Comparison of ENCODE assay signal across 14 mouse cellular contexts in genomic region chr12:86681626-86682025, GRCm38 (mm10). TPM values are rescaled to one million over a fixed set of nuclear protein-coding genes. Genes with fewer than 3 reads are reported as not detected.
DNase-seq lines count a peak whose midpoint lies in the region; ATAC-seq and TF ChIP-seq lines count a peak whose summit lies in the region.
"Had no signal": no experiment of that assay in that cellular context is flagged by ENCODE, and none has a peak within 500 bp of the region (broad histone marks: within the 10 kb centered on the region; RNA-seq: fewer than 3 reads in every experiment).

No protein-coding gene starts in this region.

- no peaks in the 10 kb centered on the region for H3K9me3 ChIP-seq in heart, embryonic 15.5 days (replicated peaks)
- H3K9me3 ChIP-seq in embryonic facial prominence, embryonic 12.5 days = no peaks in the 10 kb centered on the region
- H3K9me3 ChIP-seq in midbrain, embryonic 10.5 days (replicated peaks) = no peaks in the 10 kb centered on the region
- H3K9me3 ChIP-seq: limb, embryonic 15.5 days had no signal

- WGBS in heart, embryonic 15.5 days = 74% methylated on average over 9 of the region's 9 CpGs
- 85% methylated on average over 9 of the region's 9 CpGs for WGBS in embryonic facial prominence, embryonic 12.5 days
- WGBS in midbrain, embryonic 10.5 days = 91% methylated on average over 9 of the region's 9 CpGs
- WGBS in kidney, adult 2 months = 86% methylated on average over 9 of the region's 9 CpGs

- intact Hi-C loops in heart, postnatal 36 days (cut with DNase I) = no loop called here

- no peak for DNase-seq in heart, postnatal 36 days
- peak; percentile 1 for DNase-seq in ES-CJ7 (ENCODE audit: low read depth, low spot score)
- DNase-seq in midbrain, embryonic 10.5 days (ENCODE audit: low spot score) = no peak
- DNase-seq in kidney, adult 2 months = no peak
- DNase-seq: adrenal gland, postnatal 14 days; gastrocnemius, postnatal 14 days; thymus, postnatal 4 days had no signal

- ATAC-seq in heart, embryonic 15.5 days (replicated peaks; ENCODE audit: insufficient number of reproducible peaks, insufficient read depth, low FRiP score, low read depth) = no peak
- ATAC-seq in embryonic facial prominence, embryonic 12.5 days (ENCODE audit: insufficient number of reproducible peaks, insufficient read depth, low FRiP score, low TSS enrichment) = no peak
- no peak for ATAC-seq in monocyte, adult 5-6 weeks (replicated peaks; ENCODE audit: insufficient number of reproducible peaks, low FRiP score, low TSS enrichment, poor library complexity, severe bottlenecking)

- H3K4me3 ChIP-seq in heart, embryonic 15.5 days = peak overlapping the region; percentile 29
- no peak overlapping the region for H3K4me3 ChIP-seq in embryonic facial prominence, embryonic 12.5 days
- peak overlapping the region; percentile 24 for H3K4me3 ChIP-seq in midbrain, embryonic 10.5 days
- no peak overlapping the region for H3K4me3 ChIP-seq in kidney, adult 2 months (ENCODE audit: insufficient read depth, low read depth, low read length)

- H3K27me3 ChIP-seq in heart, embryonic 15.5 days = no peaks in the 10 kb centered on the region
- no peaks in the 10 kb centered on the region for H3K27me3 ChIP-seq in embryonic facial prominence, embryonic 12.5 days
- peaks cover 14% of the 10 kb centered on the region for H3K27me3 ChIP-seq in midbrain, embryonic 10.5 days (ENCODE audit: low read depth, poor library complexity, severe bottlenecking)
- H3K27me3 ChIP-seq in kidney, adult 2 months (replicated peaks; ENCODE audit: control insufficient read depth, insufficient read depth, low read length) = no peaks in the 10 kb centered on the region
- H3K27me3 ChIP-seq: limb, embryonic 15.5 days had no signal

- H3K36me3 ChIP-seq in heart, embryonic 15.5 days = no peaks in the 10 kb centered on the region
- peaks cover 12% of the 10 kb centered on the region for H3K36me3 ChIP-seq in embryonic facial prominence, embryonic 12.5 days
- H3K36me3 ChIP-seq in midbrain, embryonic 10.5 days = peaks cover 42% of the 10 kb centered on the region
- H3K36me3 ChIP-seq in kidney, adult 2 months (ENCODE audit: control insufficient read depth, insufficient read depth, low read length) = no peaks in the 10 kb centered on the region

- no peak for TF ChIP-seq POLR2A in kidney, adult 2 months (IDR thresholded peaks at IDR 0.05; ENCODE audit: low read depth, low read length)

- H3K27ac ChIP-seq in heart, embryonic 15.5 days = no peak overlapping the region
- H3K27ac ChIP-seq in embryonic facial prominence, embryonic 12.5 days = no peak overlapping the region
- no peak overlapping the region for H3K27ac ChIP-seq in midbrain, embryonic 10.5 days (replicated peaks)
- H3K27ac ChIP-seq in kidney, adult 2 months (ENCODE audit: insufficient read depth, low read depth, low read length) = no peak overlapping the region
- H3K27ac ChIP-seq: limb, embryonic 15.5 days had no signal

- H3K9ac ChIP-seq in heart, embryonic 15.5 days = no peak overlapping the region
- H3K9ac ChIP-seq in embryonic facial prominence, embryonic 12.5 days = no peak overlapping the region
- H3K9ac ChIP-seq: limb, embryonic 15.5 days had no signal

- peaks cover 45% of the 10 kb centered on the region for H3K4me1 ChIP-seq in heart, embryonic 15.5 days (replicated peaks)
- peaks cover 18% of the 10 kb centered on the region for H3K4me1 ChIP-seq in embryonic facial prominence, embryonic 12.5 days
- H3K4me1 ChIP-seq in midbrain, embryonic 10.5 days = peaks cover 52% of the 10 kb centered on the region
- H3K4me1 ChIP-seq in kidney, adult 2 months (ENCODE audit: control insufficient read depth, insufficient read depth, low read length) = no peaks in the 10 kb centered on the region; the same call in 1 of the 2 replicates

- TF ChIP-seq CTCF in kidney, adult 2 months (conservative IDR thresholded peaks at IDR 0.05; ENCODE audit: insufficient read depth, insufficient read length, low read depth, low read length) = no peak

- H3K4me2 ChIP-seq in heart, embryonic 15.5 days = peak overlapping the region; percentile 42
- 0 out of 2 replicates have a peak overlapping the region, but pooled peaks have one; percentile 2 for H3K4me2 ChIP-seq in embryonic facial prominence, embryonic 12.5 days (replicated peaks)

RNA-seq across cellular contexts. Expression of gene Vash1, which starts 3.1 kb away (rescaled TPM):
- 11.0 and 11.9 TPM in 2 replicates for polyA plus RNA-seq in heart, embryonic 15.5 days (2015; fragmentation: Nextera tagmentation; extraction: Ambion mirVana)
- total RNA-seq in heart, postnatal 36 days (2021) = 10 to 100 TPM; 14.0 to 17.0 TPM
- 18.8 and 19.3 TPM in 2 replicates for polyA plus RNA-seq in embryonic facial prominence, embryonic 12.5 days (2016; fragmentation: Nextera tagmentation; extraction: Ambion mirVana)
- polyA plus RNA-seq in midbrain, embryonic 10.5 days (2016; fragmentation: Nextera tagmentation; extraction: Ambion mirVana) = 17.5 and 22.3 TPM in 2 replicates
- not detected in 3 replicates for total RNA-seq in monocyte, adult 5-6 weeks (2017)
- 1.6 and 1.9 TPM in 2 replicates for polyA plus RNA-seq in kidney, adult 2 months (2012; rRNA removed)

RNA-seq across cellular contexts. Expression of gene Angel1, which starts 44.6 kb away (rescaled TPM):
- polyA plus RNA-seq in heart, embryonic 15.5 days (2015; fragmentation: Nextera tagmentation; extraction: Ambion mirVana) = 7.2 and 9.0 TPM in 2 replicates
- 1 to 10 TPM; 3.2 to 4.4 TPM for total RNA-seq in heart, postnatal 36 days (2021)
- polyA plus RNA-seq in embryonic facial prominence, embryonic 12.5 days (2016; fragmentation: Nextera tagmentation; extraction: Ambion mirVana) = 12.9 and 13.9 TPM in 2 replicates
- 14.4 and 16.0 TPM in 2 replicates for polyA plus RNA-seq in midbrain, embryonic 10.5 days (2016; fragmentation: Nextera tagmentation; extraction: Ambion mirVana)
- 1.4 to 2.0 TPM (median 1.6 TPM) in 3 replicates for total RNA-seq in monocyte, adult 5-6 weeks (2017)
- 7.3 and 8.7 TPM in 2 replicates for polyA plus RNA-seq in kidney, adult 2 months (2012; rRNA removed)

RNA-seq across cellular contexts. Expression of gene Lrrc74a, which starts 52.5 kb away (rescaled TPM):
- polyA plus RNA-seq in heart, embryonic 15.5 days (2015; fragmentation: Nextera tagmentation; extraction: Ambion mirVana) = not detected in 2 replicates
- total RNA-seq in heart, postnatal 36 days (2021) = not detected
- not detected in 2 replicates for polyA plus RNA-seq in embryonic facial prominence, embryonic 12.5 days (2016; fragmentation: Nextera tagmentation; extraction: Ambion mirVana)
- not detected in 2 replicates for polyA plus RNA-seq in midbrain, embryonic 10.5 days (2016; fragmentation: Nextera tagmentation; extraction: Ambion mirVana)
- total RNA-seq in monocyte, adult 5-6 weeks (2017) = not detected in 3 replicates
- polyA plus RNA-seq in kidney, adult 2 months (2012; rRNA removed) = not detected in 2 replicates
- total RNA-seq: adrenal gland, postnatal 14 days; common myeloid progenitor, adult 5-6 weeks; gastrocnemius, postnatal 14 days had no signal
- polyA plus RNA-seq: large intestine, adult 2 months; limb, embryonic 15.5 days; small intestine, adult 2 months had no signal

Comparison
In these comparisons a context has a peak if more than half of its experiments do, and no peak if none do; other contexts are left out.
1. H3K4me3 ChIP-seq: peak in heart, embryonic 15.5 days (single experiment) and midbrain, embryonic 10.5 days (single experiment); none in embryonic facial prominence, embryonic 12.5 days (single experiment) and kidney, adult 2 months (single experiment).